Mouse (Mus musculus) lung, postnatal 0 days (tissue): ENCODE measurements at regions not wholly inside any gene's neighbourhood (a gene's known extent, or its start where the extent isn't known, plus 50 kb on each side); places are given as distances from the start of the nearest gene placed in this dataset.

Source experiments
- ATAC-seq: fragments of 200-750 bp; cut with Nextera tagmentation; 2 replicates; pipeline ENCODE4 v1.8.0; 2017; ENCODE audit warnings: moderate library complexity
- DNase-seq: peaks from one replicate; pipeline ENCODE4 v3.0.0-alpha.2; 2016; ENCODE audit warnings: low spot score
- H3K27ac ChIP-seq: fragments of 300-500 bp; sonication (generic); 2 replicates; pipeline ENCODE4 v1.5.1; 2014; ENCODE audit warnings: antibody characterized with exemption, mild to moderate bottlenecking, low read length, mixed read lengths
- H3K27me3 ChIP-seq: fragments of 300-500 bp; sonication (generic); replicated peaks from 2 replicates; pipeline ENCODE4 v1.6.1; 2014; ENCODE audit warnings: low read length, mixed read lengths; ENCODE audit not compliant: insufficient read depth
- H3K36me3 ChIP-seq: fragments of 300-500 bp; sonication (generic); 2 replicates; pipeline ENCODE4 v1.6.1; 2014; ENCODE audit warnings: low read length, mixed read lengths; ENCODE audit not compliant: insufficient read depth
- H3K4me1 ChIP-seq: fragments of 300-500 bp; sonication (generic); 2 replicates; pipeline ENCODE4 v1.6.1; 2014; ENCODE audit warnings: antibody characterized with exemption, low read depth, low read length, mixed read lengths; ENCODE audit not compliant: insufficient read depth
- H3K4me2 ChIP-seq: fragments of 300-500 bp; sonication (generic); replicated peaks from 2 replicates; pipeline ENCODE4 v1.6.1; 2014; ENCODE audit warnings: low read depth, mild to moderate bottlenecking, low read length, moderate library complexity, mixed read lengths
- H3K4me3 ChIP-seq: fragments of 300-500 bp; sonication (generic); 2 replicates; pipeline ENCODE4 v1.5.1; 2014; ENCODE audit warnings: low read depth, low read length
- H3K9ac ChIP-seq: fragments of 300-500 bp; sonication (generic); replicated peaks from 2 replicates; pipeline ENCODE4 v1.6.1; 2014; ENCODE audit warnings: low read depth, mild to moderate bottlenecking
- H3K9me3 ChIP-seq: fragments of 300-500 bp; sonication (generic); 2 replicates; pipeline ENCODE4 v1.6.1; 2016; ENCODE audit warnings: low read length, mixed read lengths
- CTCF ChIP-seq: IDR thresholded peaks from 2 replicates; pipeline ENCODE4 v1.5.1; 2016; ENCODE audit warnings: antibody characterized with exemption, mild to moderate bottlenecking
- EP300 ChIP-seq: IDR thresholded peaks from 2 replicates; pipeline ENCODE4 v1.6.1; 2016; ENCODE audit warnings: antibody characterized with exemption, mild to moderate bottlenecking, control low read depth
- WGBS: fragments of 180-500 bp; shearing (Covaris S2); extraction: QIAGEN DNeasy Blood & Tissue Kit; methylation state at CpG from one replicate; pipeline ENCODE4 v1.1.7; 2014; 5-methylcytosine and 5-hydroxymethylcytosine counted together

DNA sequence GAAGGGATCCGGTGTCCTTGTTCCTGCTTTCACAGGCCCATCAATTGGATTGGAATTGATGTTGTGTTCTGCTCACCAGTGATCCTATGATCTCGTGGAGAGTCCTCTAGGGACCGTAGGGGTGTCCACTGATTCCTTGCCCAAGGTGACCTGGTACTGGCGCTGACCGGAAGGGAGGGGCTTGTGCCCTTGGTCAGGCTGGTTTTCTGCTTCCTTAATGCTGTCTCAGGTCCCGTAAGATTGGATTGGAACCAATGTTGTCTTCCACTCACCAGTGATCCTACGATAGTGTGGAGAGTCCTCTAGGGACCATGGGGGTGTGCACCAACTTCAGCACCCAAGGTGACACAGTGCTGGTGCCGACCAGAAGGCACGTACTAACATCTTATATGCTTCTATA is 324.9 kb upstream of the Ptchd4 start:
- no peaks in the 10 kb centered on the region for H3K9me3 ChIP-seq
- no peaks in the 10 kb centered on the region for H3K4me1 ChIP-seq
- no peak overlapping the region for H3K4me3 ChIP-seq
- TF ChIP-seq EP300 (no peak), CTCF (no peak)
- no peak overlapping the region for H3K27ac ChIP-seq
- no peak overlapping the region for H3K4me2 ChIP-seq
- 76% methylated on average over 9 of the region's 9 CpGs for WGBS
- no peak overlapping the region for H3K9ac ChIP-seq
- H3K36me3 ChIP-seq: no peaks in the 10 kb centered on the region
- ATAC-seq: no peak
- no peak for DNase-seq
- H3K27me3 ChIP-seq: no peaks in the 10 kb centered on the region

DNA sequence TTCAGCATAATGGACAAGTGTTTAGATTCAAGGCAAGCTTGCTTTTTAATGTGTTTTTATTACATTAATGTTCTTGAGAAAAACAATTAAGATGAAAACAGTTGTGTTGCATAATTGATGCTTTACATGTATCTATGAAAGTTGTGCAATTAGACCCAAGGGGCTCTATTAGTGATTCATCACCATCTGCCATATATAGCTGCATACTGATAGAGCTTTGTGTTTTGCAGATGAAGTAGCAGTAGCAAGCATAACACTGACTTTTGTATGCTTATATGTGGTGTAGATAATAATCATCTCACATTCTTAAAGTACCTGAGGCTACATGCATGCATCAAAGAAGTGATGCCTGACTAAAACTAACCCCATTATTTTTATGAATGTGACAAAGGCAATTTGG is 307.3 kb upstream of the Ptchd4 start:
- Histone ChIP-seq H3K27me3 (no peaks in the 10 kb centered on the region), H3K4me2 (no peak overlapping the region), H3K27ac (no peak overlapping the region), H3K36me3 (no peaks in the 10 kb centered on the region), H3K4me1 (no peaks in the 10 kb centered on the region), H3K4me3 (no peak overlapping the region), H3K9ac (no peak overlapping the region), H3K9me3 (no peaks in the 10 kb centered on the region)
- DNase-seq (no peak), ATAC-seq (no peak)
- TF ChIP-seq CTCF (no peak), EP300 (no peak)

DNA sequence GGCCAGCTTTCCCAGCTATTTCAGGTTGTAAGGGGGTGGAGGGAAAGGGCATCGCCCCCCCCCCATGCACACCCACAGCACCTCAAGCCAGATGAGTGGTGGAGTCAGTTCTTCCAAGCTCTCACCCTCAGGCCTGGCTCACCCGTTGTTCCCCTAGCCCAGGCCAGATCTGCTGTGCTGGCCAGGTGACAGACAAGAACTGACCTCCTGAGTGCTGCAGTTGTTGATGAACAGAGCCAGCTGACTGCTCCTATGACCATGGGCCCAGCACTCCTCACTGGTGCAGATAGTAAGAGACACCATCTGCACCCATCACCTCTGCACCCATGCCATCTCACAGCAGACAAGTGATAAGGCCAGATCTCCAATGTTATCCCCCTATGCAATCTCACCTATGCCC is 291.5 kb upstream of the Ptchd4 start:
- Histone ChIP-seq H3K9me3 (no peaks in the 10 kb centered on the region), H3K27me3 (no peaks in the 10 kb centered on the region), H3K4me2 (no peak overlapping the region), H3K4me3 (no peak overlapping the region), H3K4me1 (no peaks in the 10 kb centered on the region), H3K27ac (no peak overlapping the region), H3K36me3 (no peaks in the 10 kb centered on the region), H3K9ac (no peak overlapping the region)
- 92% methylated on average over 1 of the region's 2 CpGs for WGBS
- DNase-seq (no peak), ATAC-seq (no peak)
- no peak for TF ChIP-seq CTCF
- no peak for TF ChIP-seq EP300

- Histone ChIP-seq H3K9me3 (no peaks in the 10 kb centered on the region), H3K4me3 (no peak overlapping the region), H3K4me2 (no peak overlapping the region), H3K27ac (no peak overlapping the region), H3K4me1 (no peaks in the 10 kb centered on the region), H3K27me3 (no peaks in the 10 kb centered on the region), H3K9ac (no peak overlapping the region), H3K36me3 (no peaks in the 10 kb centered on the region)
- TF ChIP-seq EP300: no peak
- no peak for TF ChIP-seq CTCF
- no peak for DNase-seq
- ATAC-seq: no peak
Observed at GRCm38 (mm10) chr17:42027253-42027652, 288.5 kb upstream of the Ptchd4 start.

- 71% methylated on average over 3 of the region's 3 CpGs for WGBS
- DNase-seq: no peak
Observed at GRCm38 (mm10) chr17:42029452-42029851, 286.3 kb upstream of the Ptchd4 start.

DNA sequence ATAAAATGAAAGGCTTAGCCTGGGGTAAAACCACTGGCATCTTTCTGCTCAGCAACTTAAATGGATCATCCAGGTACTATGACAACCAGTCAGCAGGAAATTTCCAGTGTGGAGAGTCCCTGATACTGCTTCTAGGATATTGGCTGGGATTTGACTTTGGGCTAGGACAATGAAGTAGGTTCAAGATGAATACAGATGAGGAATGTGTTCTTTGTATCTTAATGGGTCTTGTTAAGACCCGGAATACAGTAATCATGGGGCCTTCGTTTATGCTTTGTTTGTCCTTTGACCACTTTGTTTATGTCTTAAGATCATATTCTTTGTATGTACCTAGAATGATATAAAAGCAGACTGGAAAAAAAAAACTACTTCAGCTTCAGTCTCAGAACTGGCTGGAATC is 278.7 kb upstream of the Ptchd4 start:
- WGBS: 70% methylated on average over 2 of the region's 2 CpGs
- no peak for TF ChIP-seq EP300
- TF ChIP-seq CTCF: no peak

More at GRCm38 (mm10) chr17:42029452-42029851, 286.3 kb upstream of the Ptchd4 start:
- no peak for ATAC-seq
- Histone ChIP-seq H3K27ac (no peak overlapping the region), H3K27me3 (no peaks in the 10 kb centered on the region), H3K9ac (no peak overlapping the region), H3K36me3 (no peaks in the 10 kb centered on the region), H3K4me1 (no peaks in the 10 kb centered on the region), H3K9me3 (no peaks in the 10 kb centered on the region), H3K4me2 (no peak overlapping the region), H3K4me3 (no peak overlapping the region)
- no peak for TF ChIP-seq CTCF
- TF ChIP-seq EP300: no peak

DNA sequence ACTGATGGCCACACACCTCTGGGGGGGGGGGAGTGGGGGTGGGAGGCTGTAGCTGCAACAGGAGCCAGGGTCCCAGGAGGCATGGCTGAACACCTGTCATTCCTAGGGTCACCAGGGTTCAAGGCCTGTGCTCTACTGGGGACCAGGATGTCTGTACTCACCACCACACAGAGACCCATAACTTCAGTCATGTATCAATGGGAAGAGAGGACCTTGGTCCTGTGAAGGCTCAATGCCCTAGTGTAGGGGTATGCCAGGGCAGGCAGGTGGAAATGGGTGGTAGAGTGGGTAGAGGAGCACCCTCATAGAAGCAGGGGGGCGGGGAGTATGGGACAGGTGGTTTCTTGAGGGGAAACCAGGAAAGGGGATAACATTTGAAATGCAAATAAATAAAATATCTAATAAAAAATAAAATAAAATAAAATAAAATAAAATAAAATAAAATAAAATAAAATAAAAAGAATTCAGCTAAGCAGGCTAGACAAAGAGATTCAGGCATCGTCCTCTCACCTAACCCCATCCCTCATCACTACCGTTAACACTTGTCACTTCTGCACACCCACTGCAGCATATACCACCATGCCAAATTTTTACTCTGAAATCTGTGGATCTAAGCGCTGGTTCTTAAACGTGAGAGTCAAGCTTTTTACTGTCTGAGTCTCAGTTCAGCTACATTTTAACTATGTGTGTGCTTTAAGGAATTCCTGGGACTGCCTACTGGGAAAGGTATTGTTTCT is 265.8 kb upstream of the Ptchd4 start:
- no peaks in the 10 kb centered on the region for H3K27me3 ChIP-seq
- no peak overlapping the region for H3K4me3 ChIP-seq
- H3K9ac ChIP-seq: no peak overlapping the region
- H3K36me3 ChIP-seq: no peaks in the 10 kb centered on the region
- TF ChIP-seq EP300 (no peak), CTCF (no peak)
- no peaks in the 10 kb centered on the region for H3K9me3 ChIP-seq
- DNase-seq (no peak), ATAC-seq (no peak)
- H3K27ac ChIP-seq: no peak overlapping the region
- 71% methylated on average over 5 of the region's 5 CpGs for WGBS
- no peaks in the 10 kb centered on the region for H3K4me1 ChIP-seq
- no peak overlapping the region for H3K4me2 ChIP-seq

More for the DNA sequence above, 278.7 kb upstream of the Ptchd4 start:
- no peak overlapping the region for H3K9ac ChIP-seq
- no peak for DNase-seq
- no peaks in the 10 kb centered on the region for H3K27me3 ChIP-seq
- H3K4me1 ChIP-seq: no peaks in the 10 kb centered on the region
- H3K9me3 ChIP-seq: no peaks in the 10 kb centered on the region
- no peak for ATAC-seq
- no peak overlapping the region for H3K4me3 ChIP-seq
- H3K27ac ChIP-seq: no peak overlapping the region
- no peaks in the 10 kb centered on the region for H3K36me3 ChIP-seq
- no peak overlapping the region for H3K4me2 ChIP-seq
